Comparison of ENCODE assay signal across 9 mouse cellular contexts in the genomic region with DNA sequence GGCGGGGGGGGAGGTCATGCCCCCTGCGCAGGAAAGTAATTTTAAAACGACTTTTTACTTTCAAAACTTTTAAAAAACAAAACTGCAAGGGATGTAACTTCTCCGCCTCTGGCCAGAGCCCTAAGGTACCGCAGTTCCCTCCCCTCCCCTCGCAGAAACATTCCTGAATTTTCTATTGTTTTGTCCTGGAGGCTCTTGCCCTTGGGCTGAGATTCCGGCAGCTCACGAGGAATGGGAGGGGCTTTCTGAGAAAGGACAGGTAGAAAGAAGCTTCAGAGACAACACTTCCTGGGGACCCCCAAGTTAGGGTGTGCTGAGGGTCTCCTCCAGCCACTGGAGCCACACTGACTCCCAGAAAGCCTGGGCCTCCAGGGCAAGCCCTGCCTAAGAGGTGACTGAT. TPM values are rescaled to one million over a fixed set of nuclear protein-coding genes. Genes with fewer than 3 reads are reported as not detected.
DNase-seq lines count a peak whose midpoint lies in the region; ATAC-seq and TF ChIP-seq lines count a peak whose summit lies in the region.
"Had no signal": no experiment of that assay in that cellular context is flagged by ENCODE, and none has a peak within 500 bp of the region (broad histone marks: within the 10 kb centered on the region; RNA-seq: fewer than 3 reads in every experiment).

No protein-coding gene starts in this region.

- DNase-seq in lung, embryonic 14.5 days, result peak; percentile 14
- no peak for DNase-seq in lung, postnatal 14 days
- no peak for DNase-seq in cerebellum, adult 11 months
- no peak for DNase-seq in gastrocnemius, postnatal 10 days
- no peak for DNase-seq in frontal cortex, postnatal 10 days (ENCODE audit: low spot score in 2 of 2)
- DNase-seq: right cerebral cortex, postnatal 14 days had no signal

- H3K27ac ChIP-seq in lung, embryonic 14.5 days (ENCODE audit: low read depth), result no peak overlapping the region; the same call in 1 of the 2 replicates
- H3K27ac ChIP-seq in embryonic fibroblast, embryonic 13.5 days (ENCODE audit: insufficient read depth, low read length), result no peak overlapping the region
- no peak overlapping the region for H3K27ac ChIP-seq in limb, embryonic 13.5 days
- no peak overlapping the region for H3K27ac ChIP-seq in stomach, embryonic 14.5 days (ENCODE audit: low read length)

- H3K4me2 ChIP-seq in lung, embryonic 14.5 days, result peak overlapping the region; percentile 96
- H3K4me2 ChIP-seq in limb, embryonic 13.5 days (replicated peaks), result peak overlapping the region; percentile 97
- H3K4me2 ChIP-seq in stomach, embryonic 14.5 days (replicated peaks; ENCODE audit: low read depth, low read length), result peak overlapping the region; percentile 92

- no peak for TF ChIP-seq POLR2A in embryonic fibroblast, embryonic 13.5 days (IDR thresholded peaks at IDR 0.05; ENCODE audit: low read depth, low read length)

- 0 out of 2 replicates have a peak, but pooled peaks cover 4% of the 10 kb centered on the region for H3K4me1 ChIP-seq in lung, embryonic 14.5 days (ENCODE audit: insufficient read depth)
- peaks cover 7% of the 10 kb centered on the region; the same call in 1 of the 2 replicates for H3K4me1 ChIP-seq in embryonic fibroblast, embryonic 13.5 days (ENCODE audit: control insufficient read depth, insufficient read depth, low read length)
- H3K4me1 ChIP-seq in limb, embryonic 13.5 days, result peaks cover 19% of the 10 kb centered on the region
- H3K4me1 ChIP-seq in stomach, embryonic 14.5 days (ENCODE audit: control insufficient read depth, insufficient read depth, low read length), result 0 out of 2 replicates have a peak, but pooled peaks cover 13% of the 10 kb centered on the region

- no peaks in the 10 kb centered on the region for H3K36me3 ChIP-seq in lung, embryonic 14.5 days (ENCODE audit: insufficient read depth)
- H3K36me3 ChIP-seq in limb, embryonic 13.5 days, result no peaks in the 10 kb centered on the region
- H3K36me3 ChIP-seq in stomach, embryonic 14.5 days (ENCODE audit: control insufficient read depth, insufficient read depth, low read length), result no peaks in the 10 kb centered on the region

- no peaks in the 10 kb centered on the region for H3K9me3 ChIP-seq in lung, embryonic 14.5 days (ENCODE audit: low read depth, low read length)
- no peaks in the 10 kb centered on the region for H3K9me3 ChIP-seq in limb, embryonic 13.5 days
- no peaks in the 10 kb centered on the region for H3K9me3 ChIP-seq in stomach, embryonic 14.5 days (ENCODE audit: control insufficient read depth, low read depth, low read length)

- H3K27me3 ChIP-seq in lung, embryonic 14.5 days (ENCODE audit: insufficient read depth, low read length), result 0 out of 2 replicates have a peak, but pooled peaks cover 3% of the 10 kb centered on the region
- peaks cover 11% of the 10 kb centered on the region; the same call in 1 of the 2 replicates for H3K27me3 ChIP-seq in limb, embryonic 13.5 days
- no peaks in the 10 kb centered on the region for H3K27me3 ChIP-seq in stomach, embryonic 14.5 days (ENCODE audit: control insufficient read depth, insufficient read depth, low read length)

- WGBS in lung, embryonic 14.5 days, result 20% methylated on average over 8 of the region's 8 CpGs
- 18% methylated on average over 8 of the region's 8 CpGs for WGBS in limb, embryonic 13.5 days
- 26% methylated on average over 8 of the region's 8 CpGs for WGBS in stomach, embryonic 14.5 days

- no peak for TF ChIP-seq CTCF in lung, embryonic 14.5 days (IDR thresholded peaks at IDR 0.05; ENCODE audit: low read depth)
- TF ChIP-seq CTCF in embryonic fibroblast, embryonic 13.5 days (IDR thresholded peaks at IDR 0.05; ENCODE audit: borderline replicate concordance, insufficient read depth, low read length), result no peak

- peak overlapping the region; percentile 55 for H3K9ac ChIP-seq in lung, embryonic 14.5 days
- H3K9ac ChIP-seq in limb, embryonic 13.5 days, result no peak overlapping the region
- no peak overlapping the region for H3K9ac ChIP-seq in stomach, embryonic 14.5 days (replicated peaks; ENCODE audit: low read depth, low read length)

- peak overlapping the region; percentile 58 for H3K4me3 ChIP-seq in lung, embryonic 14.5 days (ENCODE audit: low read depth, low read length)
- H3K4me3 ChIP-seq in embryonic fibroblast, embryonic 13.5 days (ENCODE audit: insufficient read depth, low read length), result peak overlapping the region; percentile 9; the same call in 1 of the 2 replicates
- H3K4me3 ChIP-seq in limb, embryonic 13.5 days, result peak overlapping the region; percentile 58
- no peak overlapping the region for H3K4me3 ChIP-seq in stomach, embryonic 14.5 days (ENCODE audit: low read depth, low read length)

- ATAC-seq in lung, embryonic 14.5 days (ENCODE audit: insufficient read depth), result no peak
- no peak for ATAC-seq in limb, embryonic 13.5 days (ENCODE audit: low FRiP score, low read depth)
- ATAC-seq in stomach, embryonic 14.5 days (ENCODE audit: insufficient number of reproducible peaks, insufficient read depth, low FRiP score, low read depth), result no peak

RNA-seq across cellular contexts. Expression of a gene that starts 0.8 kb away (rescaled TPM):
- 5.3 and 5.4 TPM in 2 replicates for polyA plus RNA-seq in lung, embryonic 14.5 days (2014; fragmentation: Nextera tagmentation; extraction: Ambion mirVana)
- 4.2 and 12.6 TPM in 2 replicates for polyA plus RNA-seq in embryonic fibroblast, embryonic 13.5 days (2011; ENCODE audit: insufficient read length, low read depth, missing spikeins)
- polyA plus RNA-seq in limb, embryonic 13.5 days (2015; fragmentation: Nextera tagmentation; extraction: Ambion mirVana), result 3.5 and 3.7 TPM in 2 replicates
- polyA plus RNA-seq in stomach, embryonic 14.5 days (2014; fragmentation: Nextera tagmentation; extraction: Ambion mirVana), result 4.1 and 4.4 TPM in 2 replicates
- total RNA-seq in gastrocnemius, postnatal 10 days (2021), result 10 to 100 TPM; 80.9 to 83.6 TPM

RNA-seq across cellular contexts. Expression of a gene that starts 40.6 kb away (rescaled TPM):
- polyA plus RNA-seq in lung, embryonic 14.5 days (2014; fragmentation: Nextera tagmentation; extraction: Ambion mirVana), result 78.4 and 80.1 TPM in 2 replicates
- 69.0 and 70.7 TPM in 2 replicates for polyA plus RNA-seq in embryonic fibroblast, embryonic 13.5 days (2011; ENCODE audit: insufficient read length, low read depth, missing spikeins)
- polyA plus RNA-seq in limb, embryonic 13.5 days (2015; fragmentation: Nextera tagmentation; extraction: Ambion mirVana), result 101 and 104 TPM in 2 replicates
- 51.6 and 67.7 TPM in 2 replicates for polyA plus RNA-seq in stomach, embryonic 14.5 days (2014; fragmentation: Nextera tagmentation; extraction: Ambion mirVana)
- 100 to 1,000 TPM; 159 to 191 TPM for total RNA-seq in gastrocnemius, postnatal 10 days (2021)
